Mouse (Mus musculus) cerebellum, adult 9-10 months (tissue): ENCODE measurements at regions not wholly inside any gene's neighbourhood (a gene's known extent, or its start where the extent isn't known, plus 50 kb on each side); places are given as distances from the start of the nearest gene placed in this dataset.
"Not testable (repeated sequence)": the region's sequence is repeated elsewhere in the genome, so short reads cannot be mapped to it uniquely, and the experiment has no call there.

Experiments
- DNase-seq: peaks from one replicate; pipeline ENCODE4 v3.0.0; 2022

- DNase-seq = no peak
Observed at GRCm38 (mm10) chr13:52222315-52223097, 308.6 kb downstream of the Diras2 start.

GRCm38 (mm10) chr13:52223098-52223962, 307.7 kb downstream of the Diras2 start:
- peak; percentile 59 for DNase-seq

GRCm38 (mm10) chr13:52233971-52234370, 297.1 kb downstream of the Diras2 start:
- DNase-seq = no peak

GRCm38 (mm10) chr13:52236105-52236504, 295.0 kb downstream of the Diras2 start:
- no peak for DNase-seq

- no peak for DNase-seq
Observed at GRCm38 (mm10) chr13:52239563-52239962, 291.5 kb downstream of the Diras2 start.

- no peak for DNase-seq
Observed at GRCm38 (mm10) chr13:52241761-52242160, 289.3 kb downstream of the Diras2 start.

- no peak for DNase-seq
Observed at GRCm38 (mm10) chr13:52249492-52249891, 281.6 kb downstream of the Diras2 start.

- no peak for DNase-seq
Observed at GRCm38 (mm10) chr13:52250371-52250770, 280.7 kb downstream of the Diras2 start.

GRCm38 (mm10) chr13:52252303-52252702, 278.8 kb downstream of the Diras2 start:
- DNase-seq = no peak

- not testable (repeated sequence) for DNase-seq
Observed at GRCm38 (mm10) chr13:52252726-52253125, 278.4 kb downstream of the Diras2 start.

- peak; percentile 71 for DNase-seq
Observed at GRCm38 (mm10) chr13:52253138-52253537, 277.9 kb downstream of the Diras2 start.

GRCm38 (mm10) chr13:52254185-52254584, 276.9 kb downstream of the Diras2 start:
- peak; percentile 74 for DNase-seq

- no peak for DNase-seq
Observed at GRCm38 (mm10) chr13:52255697-52256096, 275.4 kb downstream of the Diras2 start.

- DNase-seq = no peak
Observed at GRCm38 (mm10) chr13:52258373-52258772, 272.7 kb downstream of the Diras2 start.

- DNase-seq = no peak
Observed at GRCm38 (mm10) chr13:52262949-52263550, 268.0 kb downstream of the Diras2 start.

- DNase-seq = no peak
Observed at GRCm38 (mm10) chr13:52268279-52268678, 262.8 kb downstream of the Diras2 start.

GRCm38 (mm10) chr13:52273502-52274246, 257.4 kb downstream of the Diras2 start:
- no peak for DNase-seq

GRCm38 (mm10) chr13:52275196-52275595, 255.9 kb downstream of the Diras2 start:
- DNase-seq = peak; percentile 29

- peak; percentile 81 for DNase-seq
Observed at GRCm38 (mm10) chr13:52275675-52276074, 255.4 kb downstream of the Diras2 start.

- no peak for DNase-seq
Observed at GRCm38 (mm10) chr13:52277195-52277594, 253.9 kb downstream of the Diras2 start.

- DNase-seq = no peak
Observed at GRCm38 (mm10) chr13:52278831-52279230, 252.2 kb downstream of the Diras2 start.

- DNase-seq = no peak
Observed at GRCm38 (mm10) chr13:52279281-52279969, 251.7 kb downstream of the Diras2 start.
